Mouse (Mus musculus): ENCODE data around the gene Ung. TPM values are rescaled to one million over a fixed set of nuclear protein-coding genes. Genes with fewer than 3 reads are reported as not detected.

Ung gene
- polyA plus RNA-seq, 1 experiment from 2014 or later: 44.6 TPM

Other genes starting within 250 kb of the Ung start
- 42.1 and 108 TPM in 2 replicates for gene Coro1c, start 221.6 kb upstream of the Ung start, polyA plus RNA-seq (2014; fragmentation: Nextera tagmentation; extraction: Ambion mirVana)
- 18.5 and 28.2 TPM in 2 replicates for gene Ssh1, start 136.5 kb upstream of the Ung start, polyA plus RNA-seq (2014; fragmentation: Nextera tagmentation; extraction: Ambion mirVana)
- gene Dao, start 126.7 kb upstream of the Ung start, polyA plus RNA-seq (2014; fragmentation: Nextera tagmentation; extraction: Ambion mirVana): 6.0 and 7.7 TPM in 2 replicates
- 9.3 and 10.7 TPM in 2 replicates for gene Usp30, start 64.9 kb upstream of the Ung start, polyA plus RNA-seq (2014; fragmentation: Nextera tagmentation; extraction: Ambion mirVana)
- gene Svop, start 38.8 kb upstream of the Ung start, polyA plus RNA-seq (2014; fragmentation: Nextera tagmentation; extraction: Ambion mirVana): 0.09 TPM in 1 of 2 replicates, not detected in the other
- 11.6 and 13.3 TPM in 2 replicates for gene Alkbh2, start 2.2 kb upstream of the Ung start, polyA plus RNA-seq (2014; fragmentation: Nextera tagmentation; extraction: Ambion mirVana)
- 4.4 and 4.8 TPM in 2 replicates for gene Acacb, start 16.1 kb downstream of the Ung start, polyA plus RNA-seq (2014; fragmentation: Nextera tagmentation; extraction: Ambion mirVana)
- gene Foxn4, start 143.4 kb downstream of the Ung start, polyA plus RNA-seq (2014; fragmentation: Nextera tagmentation; extraction: Ambion mirVana): 0.11 TPM in 1 of 2 replicates, not detected in the other
- gene Myo1h, start 158.8 kb downstream of the Ung start, polyA plus RNA-seq (2014; fragmentation: Nextera tagmentation; extraction: Ambion mirVana): 1.8 and 2.7 TPM in 2 replicates

Data from kidney, embryonic 14.5 days (tissue).